Mouse (Mus musculus): ENCODE results near the gene Cep19.
"Not testable (repeated sequence)": the region's sequence is repeated elsewhere in the genome, so short reads cannot be mapped to it uniquely, and the experiment has no call there.

Cep19 gene

DNA sequence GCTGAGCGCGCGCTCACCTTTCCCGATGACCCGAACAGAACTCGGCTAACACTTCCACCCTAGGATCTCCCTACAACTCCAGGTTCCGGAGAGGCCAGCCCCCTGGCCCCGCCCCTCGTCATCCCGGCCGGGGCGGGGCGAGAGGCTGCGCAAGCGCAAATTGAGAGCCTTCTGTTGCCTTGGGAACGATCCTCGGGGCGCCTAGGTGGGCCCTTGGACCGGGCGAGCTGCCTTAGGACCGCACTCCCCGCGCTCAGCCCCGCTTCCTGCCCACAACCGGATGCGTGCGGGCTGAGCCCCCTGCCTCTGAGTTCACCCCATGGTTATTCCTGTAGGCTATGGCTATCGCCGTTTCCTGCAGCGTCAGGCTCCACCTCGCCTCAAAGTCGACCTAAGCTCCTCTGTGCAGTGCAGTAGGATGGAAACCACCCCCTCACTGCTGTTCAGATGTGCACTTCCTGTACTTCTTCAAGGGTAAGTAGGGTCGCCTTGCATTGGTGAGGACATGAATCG is at the start of gene Cep19, which contains the start of gene Pigx:
TSS of gene Cep19 (plus strand) at position 163 of the 513 bp plus-strand sequence.
TSS of gene Pigx (minus strand) at position 103 of the 513 bp plus-strand sequence.
- peak; percentile 88 for DNase-seq (ENCODE audit: low read depth, low spot score)

DNA sequence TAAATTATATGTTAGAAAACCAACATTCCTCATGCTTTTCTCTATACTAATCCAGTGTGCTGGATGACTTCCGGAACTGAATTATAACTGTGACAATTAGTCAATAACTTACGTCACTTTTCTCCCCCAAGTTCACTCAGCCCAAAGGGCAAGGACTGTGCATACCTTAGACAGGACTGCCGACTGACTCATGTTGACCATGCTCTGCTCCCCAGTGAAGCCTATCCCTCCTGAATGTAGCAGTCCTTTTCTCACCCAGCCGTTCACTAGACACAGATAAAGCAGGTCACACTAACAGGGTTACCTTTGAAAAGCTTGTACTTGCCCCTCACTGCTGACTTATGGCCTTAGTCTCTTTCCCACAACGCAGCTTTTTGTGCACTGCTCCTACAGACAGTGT is 40.8 kb upstream of the Cep19 start:
- no peak for DNase-seq (ENCODE audit: low read depth, low spot score)

- peak; percentile 53 for DNase-seq (ENCODE audit: low read depth, low spot score)
Observed at GRCm38 (mm10) chr16:32059840-32060523, 39.6 kb upstream of the Cep19 start.

- DNase-seq (ENCODE audit: low read depth, low spot score), result peak; percentile 43
Observed at GRCm38 (mm10) chr16:32062226-32062625, 37.4 kb upstream of the Cep19 start.

GRCm38 (mm10) chr16:32063900-32064299 is 35.7 kb upstream of the Cep19 start:
- DNase-seq (ENCODE audit: low read depth, low spot score), result no peak

DNA sequence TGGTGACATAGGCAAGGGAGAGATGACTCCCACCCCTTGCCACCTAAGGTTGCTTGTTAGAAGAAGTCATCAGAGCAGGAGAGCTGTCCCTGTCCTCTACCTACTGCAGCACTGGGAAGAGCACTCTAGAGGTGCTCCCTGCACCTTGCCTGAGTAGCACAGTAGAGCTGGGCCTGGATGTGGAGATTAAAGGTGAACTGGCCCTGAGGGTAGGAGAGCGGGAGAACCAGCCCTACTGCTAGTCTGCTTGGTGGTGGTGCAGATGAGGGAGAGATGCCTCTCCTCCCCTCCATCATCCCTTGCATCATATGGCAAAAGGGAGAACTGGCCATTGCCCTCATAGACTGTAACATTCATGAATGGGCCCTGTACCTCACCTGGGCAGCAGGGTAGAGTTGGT is 32.7 kb upstream of the Cep19 start:
- DNase-seq (ENCODE audit: low read depth, low spot score), result no peak

GRCm38 (mm10) chr16:32068389-32069300 is 31.0 kb upstream of the Cep19 start:
- peak; percentile 55 for DNase-seq (ENCODE audit: low read depth, low spot score)

DNA sequence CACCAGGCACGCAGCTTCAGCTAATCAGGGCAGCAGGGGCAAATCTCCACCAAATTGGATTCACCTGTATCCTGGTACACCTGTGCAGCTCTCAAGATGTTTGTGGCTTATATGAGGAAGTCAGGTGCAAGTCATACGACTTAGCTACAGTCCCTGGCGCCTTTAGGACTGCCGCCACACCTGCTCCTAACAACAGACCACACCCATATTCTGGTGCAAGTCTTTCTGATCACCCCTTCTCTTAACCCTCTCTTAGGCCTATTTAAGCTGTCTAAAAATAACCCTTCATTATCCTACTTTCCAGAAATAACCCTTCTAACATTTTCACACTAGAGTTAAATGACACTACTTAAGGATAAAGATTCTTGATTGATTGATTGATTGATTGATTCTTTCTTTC is 29.5 kb upstream of the Cep19 start:
- DNase-seq (ENCODE audit: low read depth, low spot score), result not testable (repeated sequence)

- DNase-seq (ENCODE audit: low read depth, low spot score), result no peak
Observed at GRCm38 (mm10) chr16:32075762-32076161, 23.8 kb upstream of the Cep19 start.

DNA sequence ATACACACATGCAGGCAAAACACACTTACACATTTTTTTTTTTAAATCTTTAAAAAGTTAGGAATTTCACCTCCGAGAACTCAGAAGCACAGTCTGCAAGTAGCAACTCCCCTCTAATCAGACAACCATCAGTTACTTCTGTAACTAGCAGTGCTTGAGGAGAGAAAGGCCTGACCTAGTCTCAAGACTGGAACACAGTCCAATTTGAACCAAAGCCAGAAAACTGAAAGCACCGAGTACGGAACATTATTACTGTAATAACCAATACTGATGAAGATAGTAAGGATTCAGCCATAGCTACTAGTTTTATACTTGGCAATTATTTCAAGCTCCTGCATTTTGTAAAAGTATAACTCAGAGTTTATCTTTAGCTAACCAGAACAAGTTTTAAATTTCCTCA is 23.2 kb upstream of the Cep19 start:
- no peak for DNase-seq (ENCODE audit: low read depth, low spot score)

GRCm38 (mm10) chr16:32077648-32078407 is 21.8 kb upstream of the Cep19 start:
- peak; percentile 74 for DNase-seq (ENCODE audit: low read depth, low spot score)

GRCm38 (mm10) chr16:32078408-32078990 is 21.1 kb upstream of the Cep19 start:
- DNase-seq (ENCODE audit: low read depth, low spot score), result no peak

DNA sequence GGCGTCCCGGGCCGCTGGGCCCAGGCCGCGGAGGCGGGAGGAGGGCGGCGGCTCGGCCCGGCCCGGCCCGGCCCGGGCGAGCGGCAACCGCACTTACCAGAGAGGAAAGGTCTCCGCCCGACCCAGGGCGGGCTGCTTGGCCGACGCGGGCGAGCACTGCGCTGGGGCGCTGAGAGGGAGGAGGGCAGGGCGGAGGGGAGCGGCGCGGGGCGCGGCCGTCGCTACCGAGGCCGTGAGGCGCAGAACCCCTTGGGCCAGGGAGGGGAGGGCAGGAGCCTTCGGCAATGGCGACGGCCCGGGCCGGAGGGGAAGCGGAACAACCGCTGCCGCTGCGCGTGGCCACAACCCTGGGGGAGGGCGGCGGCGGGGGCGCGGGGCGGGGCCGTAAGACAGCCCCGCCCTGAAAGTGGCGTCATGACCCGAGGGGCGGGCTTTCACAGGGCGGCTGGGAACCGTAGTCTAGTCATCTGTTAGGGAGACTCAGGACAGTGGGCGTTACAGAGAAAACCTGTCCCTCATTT is 20.5 kb upstream of the Cep19 start, which contains the start of gene Pak2:
TSS of gene Pak2 (minus strand) at position 352 of the 521 bp plus-strand sequence.
- DNase-seq (ENCODE audit: low read depth, low spot score), result peak; percentile 90

- peak; percentile 73 for DNase-seq (ENCODE audit: low read depth, low spot score)
Observed at GRCm38 (mm10) chr16:32087629-32088443, 11.8 kb upstream of the Cep19 start.

GRCm38 (mm10) chr16:32091466-32091865 is 8.1 kb upstream of the Cep19 start:
- no peak for DNase-seq (ENCODE audit: low read depth, low spot score)

- peak; percentile 60 for DNase-seq (ENCODE audit: low read depth, low spot score)
Observed at GRCm38 (mm10) chr16:32097757-32098156, 1.8 kb upstream of the Cep19 start.

DNA sequence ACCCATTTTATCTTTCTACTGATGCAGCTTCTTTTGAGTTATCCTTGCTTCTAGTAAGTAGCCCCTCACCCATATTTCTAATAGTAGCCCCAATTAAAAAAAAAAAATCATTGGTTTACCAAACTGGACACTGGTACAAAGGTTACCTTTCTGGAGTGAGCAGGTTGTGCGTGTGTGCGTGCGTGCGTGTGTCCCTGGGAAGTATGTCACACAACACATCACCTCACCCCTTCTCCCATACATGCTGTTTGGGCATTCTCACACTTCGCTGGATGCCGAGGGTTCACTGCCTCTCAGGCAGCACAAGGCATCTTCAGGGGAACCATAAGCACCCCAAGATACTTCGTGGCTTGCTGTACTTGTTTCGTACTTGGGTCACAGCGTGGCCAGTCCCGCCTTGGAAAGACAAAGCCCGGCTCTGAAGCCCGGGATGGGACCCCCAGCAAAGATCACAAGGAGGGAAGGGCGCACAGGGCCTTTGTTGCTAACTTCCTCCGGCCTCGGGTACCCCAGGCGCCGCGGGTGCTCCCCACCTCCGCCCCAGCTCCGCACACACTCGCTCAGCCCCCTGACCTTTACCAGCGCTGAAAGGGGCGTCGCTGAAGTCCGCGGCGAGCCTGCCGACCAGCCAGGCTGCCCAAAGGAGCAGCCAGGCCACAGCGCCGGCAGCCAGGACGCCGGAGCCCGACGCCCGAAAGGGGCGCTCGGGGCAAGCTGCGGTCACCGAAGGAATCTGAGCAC is 533 bp upstream of the Cep19 start:
- peak; percentile 36 for DNase-seq (ENCODE audit: low read depth, low spot score)

GRCm38 (mm10) chr16:32102295-32102694 is 2.7 kb downstream of the Cep19 start:
- peak; percentile 27 for DNase-seq (ENCODE audit: low read depth, low spot score)

- peak; percentile 62 for DNase-seq (ENCODE audit: low read depth, low spot score)
Observed at GRCm38 (mm10) chr16:32105698-32106097, 6.1 kb downstream of the Cep19 start.

Data from CD4-positive, CD25-positive, alpha-beta regulatory T cell, adult 2 months (primary cell).